Mouse (Mus musculus) MN1 (cell line): ENCODE data around the gene Slx4.
"Not testable (repeated sequence)": the region's sequence is repeated elsewhere in the genome, so short reads cannot be mapped to it uniquely, and the experiment has no call there.

Source experiments
- DNase-seq: peaks from one replicate; pipeline ENCODE4 v3.0.0-alpha.2; 2016; ENCODE audit warnings: low spot score

Slx4 gene

GRCm38 (mm10) chr16:4012882-4013570 lies 9.5 kb upstream of the Slx4 start:
- no peak for DNase-seq

- DNase-seq: no peak
These were observed 15.2 kb downstream of the Slx4 start for GRCm38 (mm10) chr16:3988410-3988809.

GRCm38 (mm10) chr16:3983146-3983700 lies 20.3 kb downstream of the Slx4 start:
- no peak for DNase-seq

GRCm38 (mm10) chr16:3982173-3982572 lies 21.4 kb downstream of the Slx4 start:
- DNase-seq: no peak

GRCm38 (mm10) chr16:3976712-3977111 lies 26.9 kb downstream of the Slx4 start:
- no peak for DNase-seq

- no peak for DNase-seq
These were observed 27.3 kb downstream of the Slx4 start, which contains the start of gene Nlrc3 for GRCm38 (mm10) chr16:3976251-3976671. Nlrc3 (minus strand) TSS chr16:3976632.

GRCm38 (mm10) chr16:3975658-3976057 lies 27.9 kb downstream of the Slx4 start:
- no peak for DNase-seq

- DNase-seq: not testable (repeated sequence)
These were observed 29.1 kb downstream of the Slx4 start for GRCm38 (mm10) chr16:3974456-3974855.

- DNase-seq: no peak
These were observed 38.0 kb downstream of the Slx4 start for GRCm38 (mm10) chr16:3965534-3965933.

GRCm38 (mm10) chr16:3964990-3965389 lies 38.6 kb downstream of the Slx4 start:
- no peak for DNase-seq

GRCm38 (mm10) chr16:3959261-3959660 lies 44.3 kb downstream of the Slx4 start:
- no peak for DNase-seq

GRCm38 (mm10) chr16:3956369-3956768 lies 47.2 kb downstream of the Slx4 start:
- DNase-seq: no peak

GRCm38 (mm10) chr16:3951141-3951540 lies 52.4 kb downstream of the Slx4 start:
- DNase-seq: no peak

- no peak for DNase-seq
These were observed 68.9 kb downstream of the Slx4 start for GRCm38 (mm10) chr16:3934701-3935100.

GRCm38 (mm10) chr16:3934091-3934490 lies 69.5 kb downstream of the Slx4 start:
- no peak for DNase-seq

- no peak for DNase-seq
These were observed 70.0 kb downstream of the Slx4 start for GRCm38 (mm10) chr16:3933536-3933935.

GRCm38 (mm10) chr16:3929151-3929550 lies 74.4 kb downstream of the Slx4 start:
- no peak for DNase-seq
